Mouse (Mus musculus): Measurements from ENCODE around the gene Mmp11. TPM values are rescaled to one million over a fixed set of nuclear protein-coding genes. Genes with fewer than 3 reads are reported as not detected.

Mmp11 gene
- polyA plus RNA-seq, 1 experiment from 2014 or later: 24.3 TPM

- no peak overlapping the region for H3K4me2 ChIP-seq (ENCODE audit: low read length)
- peaks cover 20% of the 10 kb centered on the region for H3K4me1 ChIP-seq (replicated peaks; ENCODE audit: control insufficient read depth, insufficient read depth, low read length)
- H3K4me3 ChIP-seq (replicated peaks; ENCODE audit: low read length): no peak overlapping the region
- no peak overlapping the region for H3K27ac ChIP-seq (ENCODE audit: low read length)
- ATAC-seq: no peak
- WGBS: 57% methylated on average over 9 of the region's 9 CpGs
- peaks cover 9% of the 10 kb centered on the region; the same call in 1 of the 2 replicates for H3K27me3 ChIP-seq (replicated peaks; ENCODE audit: control insufficient read depth, insufficient read depth, low read length)
- no peaks in the 10 kb centered on the region for H3K9me3 ChIP-seq (ENCODE audit: control insufficient read depth, low read length)
- H3K36me3 ChIP-seq (ENCODE audit: control insufficient read depth, insufficient read depth): no peaks in the 10 kb centered on the region
- no peak overlapping the region for H3K9ac ChIP-seq (replicated peaks; ENCODE audit: low read depth, low read length)
Observed at GRCm38 (mm10) chr10:75939481-75940234, 3.4 kb upstream of the Mmp11 start.

DNA sequence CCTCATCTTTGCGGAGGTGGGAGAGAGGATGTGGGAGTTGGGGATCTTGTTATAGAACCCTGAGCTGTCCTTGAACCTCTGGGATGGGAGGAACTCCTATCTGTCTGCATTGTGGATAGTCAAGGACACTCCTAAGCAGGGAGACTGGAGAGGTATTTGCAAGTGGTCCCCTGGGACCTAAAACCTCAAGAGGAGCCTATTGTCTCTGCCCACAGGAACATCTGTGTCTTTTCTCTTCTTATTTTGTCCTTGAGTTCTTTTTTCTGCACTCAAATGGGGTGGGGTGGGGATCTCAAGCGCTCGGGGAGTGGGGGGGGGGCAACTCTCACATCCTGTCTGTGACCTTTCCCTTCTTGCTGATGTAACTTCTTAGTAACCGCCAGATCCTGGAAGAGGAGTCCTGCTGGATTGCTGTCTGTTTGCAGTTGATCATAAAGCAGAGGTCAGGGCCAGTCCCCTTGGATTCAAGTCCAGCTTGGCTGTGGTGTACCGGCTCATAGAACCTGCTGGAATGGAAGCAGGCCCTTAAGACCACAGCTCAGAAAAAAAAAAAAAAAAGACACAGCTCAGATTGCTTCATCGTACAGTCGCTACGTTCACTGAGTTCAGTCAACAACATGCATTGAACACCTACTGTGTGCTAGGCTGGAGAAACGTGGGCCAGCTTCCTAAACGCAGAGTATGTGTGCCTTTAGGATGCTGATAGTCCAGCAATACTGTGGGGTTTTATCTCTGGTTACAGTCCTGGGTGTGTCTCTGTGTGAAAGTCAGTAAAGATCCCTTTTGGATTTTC lies 1.8 kb upstream of the Mmp11 start:
- no peak for ATAC-seq
- WGBS: 54% methylated on average over 10 of the region's 10 CpGs
- Histone ChIP-seq H3K4me1 (replicated peaks; ENCODE audit: control insufficient read depth, insufficient read depth, low read length) (peaks cover 11% of the 10 kb centered on the region), H3K9ac (replicated peaks; ENCODE audit: low read depth, low read length) (no peak overlapping the region), H3K9me3 (ENCODE audit: control insufficient read depth, low read length) (no peaks in the 10 kb centered on the region), H3K27me3 (replicated peaks; ENCODE audit: control insufficient read depth, insufficient read depth, low read length) (peaks cover 9% of the 10 kb centered on the region; the same call in 1 of the 2 replicates), H3K27ac (ENCODE audit: low read length) (no peak overlapping the region), H3K36me3 (ENCODE audit: control insufficient read depth, insufficient read depth) (no peaks in the 10 kb centered on the region), H3K4me2 (ENCODE audit: low read length) (no peak overlapping the region), H3K4me3 (replicated peaks; ENCODE audit: low read length) (no peak overlapping the region)

DNA sequence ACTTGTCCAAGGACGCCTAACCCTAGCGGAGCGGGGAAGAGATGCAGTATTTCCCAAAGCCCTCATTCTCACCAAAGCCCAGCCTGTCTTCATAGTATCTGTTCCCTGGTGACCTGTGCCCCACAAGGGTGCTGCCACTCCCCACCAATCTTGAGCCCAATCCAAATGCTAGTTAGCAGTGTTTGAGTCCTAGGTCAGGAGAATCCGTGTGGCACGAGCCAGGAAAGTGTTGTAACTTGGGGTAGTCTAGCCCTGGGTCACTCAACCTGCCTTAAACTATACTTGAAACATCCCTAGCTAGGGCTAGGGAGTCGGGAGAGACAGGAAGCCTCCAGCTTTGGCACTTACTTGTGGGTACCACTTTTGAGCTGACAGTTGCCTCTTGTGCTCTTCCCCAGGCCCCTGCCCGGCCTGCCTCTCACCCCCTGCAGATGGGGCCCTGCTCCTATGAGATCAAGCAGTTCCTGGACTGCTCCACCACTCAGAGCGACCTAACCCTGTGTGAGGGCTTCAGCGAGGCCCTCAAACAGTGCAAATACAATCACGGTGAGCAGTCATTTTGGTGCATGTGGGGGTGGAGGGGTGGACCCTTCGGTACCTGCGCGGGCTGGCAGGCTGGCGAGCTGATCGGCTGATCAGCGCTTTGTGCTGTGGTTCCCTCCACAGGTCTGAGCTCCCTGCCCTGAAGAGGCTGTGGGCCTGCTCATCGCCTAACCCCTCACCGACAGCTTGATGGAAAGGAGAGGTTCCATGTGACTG lies 792 bp upstream of the Mmp11 start:
- WGBS: 36% methylated on average over 18 of the region's 18 CpGs
- no peaks in the 10 kb centered on the region for H3K9me3 ChIP-seq (ENCODE audit: control insufficient read depth, low read length)
- no peaks in the 10 kb centered on the region for H3K36me3 ChIP-seq (ENCODE audit: control insufficient read depth, insufficient read depth)
- H3K4me1 ChIP-seq (replicated peaks; ENCODE audit: control insufficient read depth, insufficient read depth, low read length): peaks cover 20% of the 10 kb centered on the region
- 0 out of 2 replicates have a peak overlapping the region, but pooled peaks have one; percentile 13 for H3K9ac ChIP-seq (replicated peaks; ENCODE audit: low read depth, low read length)
- no peak overlapping the region for H3K4me3 ChIP-seq (replicated peaks; ENCODE audit: low read length)
- peaks cover 9% of the 10 kb centered on the region; the same call in 1 of the 2 replicates for H3K27me3 ChIP-seq (replicated peaks; ENCODE audit: control insufficient read depth, insufficient read depth, low read length)
- H3K27ac ChIP-seq (ENCODE audit: low read length): no peak overlapping the region
- no peak overlapping the region for H3K4me2 ChIP-seq (ENCODE audit: low read length)
- 0 out of 2 replicates have a peak, but pooled peaks have one; percentile 4 for ATAC-seq

DNA sequence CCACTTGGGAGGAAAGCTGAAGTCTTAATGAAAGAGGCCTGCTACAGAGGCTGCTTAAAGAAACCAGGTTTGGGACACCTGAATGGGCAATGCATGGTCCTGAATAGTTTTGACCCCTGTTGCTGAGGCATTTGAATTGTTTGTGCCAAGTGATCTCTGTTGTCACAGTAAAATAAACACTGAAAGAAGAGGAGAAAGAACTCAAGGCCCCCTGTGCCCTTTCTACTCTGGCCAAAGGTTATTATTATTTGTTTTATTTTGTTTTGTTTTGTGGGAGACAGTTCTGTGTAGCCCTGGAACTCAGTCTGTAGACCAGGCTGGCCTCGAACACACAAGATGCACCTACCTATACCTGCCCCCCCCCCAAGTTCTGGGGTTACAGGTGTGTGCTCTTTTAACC lies 1.3 kb downstream of the Mmp11 start:
- peaks cover 12% of the 10 kb centered on the region for H3K27me3 ChIP-seq (replicated peaks; ENCODE audit: control insufficient read depth, insufficient read depth, low read length)
- H3K9ac ChIP-seq (replicated peaks; ENCODE audit: low read depth, low read length): no peak overlapping the region
- no peak for ATAC-seq
- no peak overlapping the region for H3K4me3 ChIP-seq (replicated peaks; ENCODE audit: low read length)
- H3K27ac ChIP-seq (ENCODE audit: low read length): no peak overlapping the region
- H3K4me1 ChIP-seq (replicated peaks; ENCODE audit: control insufficient read depth, insufficient read depth, low read length): peaks cover 40% of the 10 kb centered on the region
- no peaks in the 10 kb centered on the region for H3K9me3 ChIP-seq (ENCODE audit: control insufficient read depth, low read length)
- H3K36me3 ChIP-seq (ENCODE audit: control insufficient read depth, insufficient read depth): no peaks in the 10 kb centered on the region
- H3K4me2 ChIP-seq (ENCODE audit: low read length): peak overlapping the region; percentile 79
- WGBS: 74% methylated on average over 1 of the region's 1 CpGs

GRCm38 (mm10) chr10:75932891-75933290 lies 3.4 kb downstream of the Mmp11 start, which contains the start of gene Chchd10:
TSS of gene Chchd10 (plus strand) at chr10:75933130.
- H3K27ac ChIP-seq (ENCODE audit: low read length): peak within 1 kb of the TSS; percentile 1; the same call in 1 of the 2 replicates
- H3K27me3 ChIP-seq (replicated peaks; ENCODE audit: control insufficient read depth, insufficient read depth, low read length): peaks cover 12% of the 10 kb centered on the region
- H3K4me1 ChIP-seq (replicated peaks; ENCODE audit: control insufficient read depth, insufficient read depth, low read length): peaks cover 41% of the 10 kb centered on the region

GRCm38 (mm10) chr10:75932081-75932678 lies 4.1 kb downstream of the Mmp11 start:
- H3K9ac ChIP-seq (replicated peaks; ENCODE audit: low read depth, low read length): peak overlapping the region; percentile 72
- H3K27ac ChIP-seq (ENCODE audit: low read length): peak overlapping the region; percentile 1; the same call in 1 of the 2 replicates
- peak overlapping the region; percentile 75 for H3K4me2 ChIP-seq (ENCODE audit: low read length)
- ATAC-seq: peak; percentile 60
- H3K4me3 ChIP-seq (replicated peaks; ENCODE audit: low read length): peak overlapping the region; percentile 48
- no peaks in the 10 kb centered on the region for H3K36me3 ChIP-seq (ENCODE audit: control insufficient read depth, insufficient read depth)
- H3K9me3 ChIP-seq (ENCODE audit: control insufficient read depth, low read length): no peaks in the 10 kb centered on the region
- peaks cover 9% of the 10 kb centered on the region for H3K27me3 ChIP-seq (replicated peaks; ENCODE audit: control insufficient read depth, insufficient read depth, low read length)
- under 1% methylated on average over 41 of the region's 44 CpGs for whole genome bisulfite sequencing
- peaks cover 41% of the 10 kb centered on the region for H3K4me1 ChIP-seq (replicated peaks; ENCODE audit: control insufficient read depth, insufficient read depth, low read length)

More at GRCm38 (mm10) chr10:75932891-75933290, 3.4 kb downstream of the Mmp11 start, which contains the start of gene Chchd10:
- Histone ChIP-seq H3K4me2 (ENCODE audit: low read length) (peak within 1 kb of the TSS; percentile 75), H3K36me3 (ENCODE audit: control insufficient read depth, insufficient read depth) (no peaks in the 10 kb centered on the region), H3K4me3 (replicated peaks; ENCODE audit: low read length) (peak within 1 kb of the TSS; percentile 48), H3K9ac (replicated peaks; ENCODE audit: low read depth, low read length) (peak within 1 kb of the TSS; percentile 72), H3K9me3 (ENCODE audit: control insufficient read depth, low read length) (no peaks in the 10 kb centered on the region)
- no peak for ATAC-seq
- 32% methylated on average over 6 of the region's 6 CpGs for WGBS

DNA sequence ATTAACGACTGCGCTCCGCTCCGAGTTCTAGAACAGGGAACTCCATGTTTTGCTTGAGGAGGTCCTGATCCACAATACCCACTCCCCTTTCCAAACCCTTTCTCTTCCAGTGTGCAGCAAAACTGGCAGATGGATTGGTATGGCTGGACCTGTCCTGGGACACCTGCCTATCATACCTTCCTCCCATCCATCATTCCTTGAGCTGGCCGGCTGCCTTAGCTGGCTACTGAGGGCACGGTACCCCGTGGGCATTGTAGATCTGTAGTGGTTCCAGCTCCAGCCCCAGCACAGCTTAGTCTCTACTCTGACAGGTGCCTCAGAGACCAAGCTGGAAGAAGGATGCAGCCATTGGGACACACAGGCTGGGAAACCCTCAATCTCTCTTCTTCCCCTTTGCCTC lies 5.0 kb downstream of the Mmp11 start:
- Histone ChIP-seq H3K9ac (replicated peaks; ENCODE audit: low read depth, low read length) (peak overlapping the region; percentile 72), H3K9me3 (ENCODE audit: control insufficient read depth, low read length) (no peaks in the 10 kb centered on the region), H3K36me3 (ENCODE audit: control insufficient read depth, insufficient read depth) (no peaks in the 10 kb centered on the region), H3K27me3 (replicated peaks; ENCODE audit: control insufficient read depth, insufficient read depth, low read length) (peaks cover 5% of the 10 kb centered on the region), H3K27ac (ENCODE audit: low read length) (no peak overlapping the region), H3K4me1 (replicated peaks; ENCODE audit: control insufficient read depth, insufficient read depth, low read length) (peaks cover 41% of the 10 kb centered on the region), H3K4me2 (ENCODE audit: low read length) (peak overlapping the region; percentile 75), H3K4me3 (replicated peaks; ENCODE audit: low read length) (peak overlapping the region; percentile 48)
- WGBS: 25% methylated on average over 7 of the region's 7 CpGs
- no peak for ATAC-seq

GRCm38 (mm10) chr10:75930304-75930703 lies 6.0 kb downstream of the Mmp11 start:
- WGBS: 11% methylated on average over 6 of the region's 6 CpGs
- ATAC-seq: no peak
- no peaks in the 10 kb centered on the region for H3K9me3 ChIP-seq (ENCODE audit: control insufficient read depth, low read length)
- H3K4me2 ChIP-seq (ENCODE audit: low read length): peak overlapping the region; percentile 75; the same call in 1 of the 2 replicates
- H3K9ac ChIP-seq (replicated peaks; ENCODE audit: low read depth, low read length): no peak overlapping the region
- peaks cover 5% of the 10 kb centered on the region for H3K27me3 ChIP-seq (replicated peaks; ENCODE audit: control insufficient read depth, insufficient read depth, low read length)
- H3K4me3 ChIP-seq (replicated peaks; ENCODE audit: low read length): no peak overlapping the region
- H3K36me3 ChIP-seq (ENCODE audit: control insufficient read depth, insufficient read depth): no peaks in the 10 kb centered on the region
- H3K27ac ChIP-seq (ENCODE audit: low read length): no peak overlapping the region
- H3K4me1 ChIP-seq (replicated peaks; ENCODE audit: control insufficient read depth, insufficient read depth, low read length): peaks cover 31% of the 10 kb centered on the region
